Mouse (Mus musculus) limb, embryonic 11.5 days (tissue): ENCODE measurements around the gene Lin7a. TPM values are rescaled to one million over a fixed set of nuclear protein-coding genes. Genes with fewer than 3 reads are reported as not detected.

Source experiments
- ATAC-seq: fragments of 200-750 bp; cut with Nextera tagmentation; 2 replicates; pipeline ENCODE4 v1.8.0; 2017; ENCODE audit warnings: low read depth; ENCODE audit not compliant: insufficient number of reproducible peaks, low FRiP score, low TSS enrichment
- DNase-seq: peaks from one replicate; pipeline ENCODE4 v3.0.0-alpha.2; 2015; ENCODE audit warnings: low spot score
- H3K27ac ChIP-seq: fragments of 300-500 bp; sonication (generic); replicated peaks from 2 replicates; pipeline ENCODE4 v1.5.1; 2014; ENCODE audit warnings: low read depth, mild to moderate bottlenecking, low read length
- H3K27me3 ChIP-seq: fragments of 300-500 bp; sonication (generic); 2 replicates; pipeline ENCODE4 v1.6.1; 2014; ENCODE audit warnings: mild to moderate bottlenecking, low read length, mixed read lengths; ENCODE audit not compliant: control insufficient read depth, insufficient read depth
- H3K36me3 ChIP-seq: fragments of 300-500 bp; sonication (generic); 2 replicates; pipeline ENCODE4 v1.6.1; 2014; ENCODE audit warnings: mild to moderate bottlenecking, low read length, moderate library complexity, mixed read lengths; ENCODE audit not compliant: control insufficient read depth, insufficient read depth
- H3K4me1 ChIP-seq: fragments of 300-500 bp; sonication (generic); 2 replicates; pipeline ENCODE4 v1.6.1; 2014; ENCODE audit warnings: low read length, mixed read lengths; ENCODE audit not compliant: control insufficient read depth, insufficient read depth
- H3K4me2 ChIP-seq: fragments of 300-500 bp; sonication (generic); 2 replicates; pipeline ENCODE4 v1.6.1; 2014; ENCODE audit warnings: low read depth, mild to moderate bottlenecking, moderate library complexity; ENCODE audit not compliant: severe bottlenecking
- H3K4me3 ChIP-seq: fragments of 300-500 bp; sonication (generic); 2 replicates; pipeline ENCODE4 v1.5.1; 2014; ENCODE audit warnings: low read depth, low read length
- H3K9ac ChIP-seq: fragments of 300-500 bp; sonication (generic); 2 replicates; pipeline ENCODE4 v1.6.1; 2014; ENCODE audit warnings: mild to moderate bottlenecking, low read length
- H3K9me3 ChIP-seq: fragments of 300-500 bp; sonication (generic); 2 replicates; pipeline ENCODE4 v1.6.1; 2016; ENCODE audit warnings: low read length; ENCODE audit not compliant: control insufficient read depth
- WGBS: fragments of 180-500 bp; shearing (Covaris S2); extraction: QIAGEN DNeasy Blood & Tissue Kit; methylation state at CpG from one replicate; pipeline ENCODE4 v1.1.7; 2014; 5-methylcytosine and 5-hydroxymethylcytosine counted together
- polyA plus RNA-seq: library from polyadenylated mRNA; unstranded; fragments of >200 nt; fragmentation: Nextera tagmentation; extraction: Ambion mirVana; gene quantifications from 2 replicates; pipeline ENCODE4 v1.2.1, GENCODE M21; 2014

Lin7a gene
- polyA plus RNA-seq, 1 experiment from 2014 or later = 1.8 TPM

DNA sequence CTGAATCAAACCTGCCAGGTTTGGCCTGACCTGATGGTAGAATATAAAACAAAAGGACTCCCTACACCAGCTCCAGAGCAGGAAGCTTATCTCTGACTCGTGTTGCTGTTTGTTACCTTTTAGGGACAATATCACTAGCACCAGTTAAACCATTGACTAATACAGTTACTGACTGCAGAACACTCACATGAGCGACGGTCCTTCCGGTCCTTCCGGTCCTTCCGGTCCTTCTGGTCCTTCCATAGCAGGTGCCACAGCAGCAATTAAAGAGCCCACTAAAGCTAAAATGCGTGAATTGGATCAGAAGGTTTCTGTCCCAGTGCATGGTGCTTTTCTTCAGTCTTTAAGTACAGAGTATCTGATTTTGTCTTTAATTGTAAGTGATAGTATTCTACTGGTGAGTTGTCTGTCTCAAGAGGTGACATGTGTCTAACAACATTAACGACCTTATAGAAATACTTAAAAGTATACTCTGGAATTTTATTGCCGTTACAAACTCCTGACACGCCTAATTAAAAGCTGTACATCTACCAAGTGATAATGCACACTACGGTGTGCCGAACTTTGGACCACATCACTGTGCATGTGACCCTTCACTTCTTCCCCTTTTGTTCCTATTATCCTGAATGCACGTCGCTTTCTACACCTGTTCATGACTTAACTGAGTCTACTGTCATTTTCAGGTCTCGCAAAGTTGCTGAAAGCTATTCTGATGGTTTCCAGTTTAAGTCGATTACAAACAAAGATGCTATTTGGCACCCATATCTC, 91.7 kb downstream of the Lin7a start:
- WGBS = 92% methylated on average over 16 of the region's 16 CpGs
- ATAC-seq (no peak), DNase-seq (no peak)
- Histone ChIP-seq H3K36me3 (no peaks in the 10 kb centered on the region), H3K27me3 (no peaks in the 10 kb centered on the region), H3K9ac (no peak overlapping the region), H3K4me3 (no peak overlapping the region), H3K4me1 (no peaks in the 10 kb centered on the region), H3K9me3 (no peaks in the 10 kb centered on the region), H3K27ac (no peak overlapping the region), H3K4me2 (no peak overlapping the region)

DNA sequence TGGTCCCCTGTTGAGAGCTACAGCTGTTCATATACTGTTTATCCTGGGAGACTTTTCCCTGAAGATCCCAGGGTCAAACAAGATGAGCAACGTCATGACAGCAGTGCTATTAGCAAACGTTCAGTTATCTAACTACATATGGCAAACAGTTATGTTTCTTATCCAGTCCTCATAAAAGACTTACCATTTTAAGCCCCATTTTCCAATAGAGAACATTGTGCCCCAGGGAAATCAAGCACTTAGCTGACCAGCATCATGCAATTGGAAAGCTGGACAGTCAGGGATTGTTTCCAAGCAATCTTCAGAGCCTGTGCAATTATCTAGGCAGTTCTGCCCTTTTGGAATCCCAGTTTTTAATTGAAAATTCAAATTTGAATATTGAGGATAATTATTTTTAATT, 105.7 kb downstream of the Lin7a start:
- ATAC-seq = no peak
- H3K9ac ChIP-seq = no peak overlapping the region
- no peaks in the 10 kb centered on the region for H3K9me3 ChIP-seq
- no peaks in the 10 kb centered on the region for H3K4me1 ChIP-seq
- no peak for DNase-seq
- no peak overlapping the region for H3K27ac ChIP-seq
- WGBS = 75% methylated on average over 2 of the region's 2 CpGs
- H3K36me3 ChIP-seq = no peaks in the 10 kb centered on the region
- no peak overlapping the region for H3K4me2 ChIP-seq
- H3K4me3 ChIP-seq = no peak overlapping the region
- H3K27me3 ChIP-seq = no peaks in the 10 kb centered on the region

DNA sequence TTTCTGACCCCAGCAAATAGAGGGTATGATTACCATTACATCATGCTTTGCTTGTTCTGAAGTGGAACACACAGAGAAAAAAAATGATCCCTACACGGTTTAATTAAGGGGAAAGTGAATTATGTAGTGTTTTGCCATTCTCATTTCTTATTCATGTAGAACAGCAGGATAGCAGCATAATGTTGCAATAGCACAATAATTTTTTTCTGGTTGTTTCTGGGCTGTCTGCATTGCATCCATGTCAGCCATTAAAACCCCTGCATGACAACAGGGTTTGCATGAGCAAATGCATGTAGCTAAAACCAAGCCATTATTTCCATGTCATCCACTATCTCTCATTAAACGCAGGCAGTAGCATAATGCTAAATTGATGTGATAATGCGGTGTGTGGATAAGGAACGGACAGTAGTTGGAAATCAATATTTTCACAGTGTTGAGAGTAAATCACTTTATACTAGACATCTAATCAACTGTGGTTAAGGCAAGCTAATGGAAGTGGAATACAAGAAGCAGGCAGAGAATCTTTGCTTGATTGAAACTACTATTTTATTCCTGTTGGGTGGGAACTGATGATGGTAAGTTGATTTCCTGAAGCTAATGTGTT, 109.8 kb downstream of the Lin7a start:
- no peaks in the 10 kb centered on the region for H3K4me1 ChIP-seq
- no peak overlapping the region for H3K27ac ChIP-seq
- H3K4me2 ChIP-seq = no peak overlapping the region
- ATAC-seq (no peak), DNase-seq (no peak)
- no peak overlapping the region for H3K9ac ChIP-seq
- WGBS = 86% methylated on average over 4 of the region's 4 CpGs
- H3K9me3 ChIP-seq = no peaks in the 10 kb centered on the region
- H3K4me3 ChIP-seq = no peak overlapping the region
- H3K27me3 ChIP-seq = no peaks in the 10 kb centered on the region
- no peaks in the 10 kb centered on the region for H3K36me3 ChIP-seq

DNA sequence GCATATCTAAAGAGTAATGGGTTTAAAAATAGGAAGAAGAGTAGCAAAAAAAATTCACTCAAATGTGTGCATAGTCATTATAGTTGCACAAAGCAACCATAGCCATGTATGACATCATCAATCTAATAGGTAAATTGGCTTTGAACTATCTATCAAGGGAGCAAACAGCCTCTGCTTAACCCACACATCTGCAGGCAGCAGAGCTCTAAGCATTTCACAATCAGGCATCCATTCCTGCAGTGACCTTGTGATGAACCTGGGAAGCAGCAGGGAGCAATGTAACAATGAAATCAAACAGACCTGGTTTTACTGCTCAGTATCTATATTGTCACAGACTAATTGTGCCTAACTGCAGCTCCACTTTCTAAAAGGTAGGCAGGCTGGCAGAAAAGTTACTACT, 112.3 kb downstream of the Lin7a start:
- Histone ChIP-seq H3K9ac (no peak overlapping the region), H3K4me1 (no peaks in the 10 kb centered on the region), H3K9me3 (no peaks in the 10 kb centered on the region), H3K4me2 (no peak overlapping the region), H3K27ac (no peak overlapping the region), H3K4me3 (no peak overlapping the region), H3K36me3 (no peaks in the 10 kb centered on the region), H3K27me3 (no peaks in the 10 kb centered on the region)
- DNase-seq = no peak
- no peak for ATAC-seq

DNA sequence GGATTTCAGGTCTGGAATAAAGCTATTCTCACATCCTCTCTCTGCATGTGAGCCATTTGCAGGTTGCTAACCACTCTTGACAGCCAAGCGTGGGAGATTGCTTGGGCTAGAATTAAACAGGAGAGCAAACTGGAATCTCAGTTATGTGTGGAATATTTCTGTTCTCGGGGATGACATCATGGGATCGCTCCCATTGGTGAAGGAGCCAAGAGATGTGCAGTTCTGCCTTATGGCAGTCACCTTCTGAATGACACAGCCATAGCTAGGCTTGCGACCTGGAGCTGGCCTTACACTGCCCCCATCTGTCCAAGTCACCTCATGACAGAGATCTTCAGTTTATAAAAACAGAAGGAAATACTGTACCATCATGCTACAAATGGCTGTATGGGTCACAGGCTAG, 118.0 kb downstream of the Lin7a start:
- H3K4me1 ChIP-seq = no peaks in the 10 kb centered on the region
- no peaks in the 10 kb centered on the region for H3K36me3 ChIP-seq
- no peak overlapping the region for H3K4me2 ChIP-seq
- DNase-seq = peak; percentile 39
- ATAC-seq = no peak
- H3K27ac ChIP-seq = no peak overlapping the region
- H3K9ac ChIP-seq = no peak overlapping the region
- H3K9me3 ChIP-seq = no peaks in the 10 kb centered on the region
- H3K4me3 ChIP-seq = no peak overlapping the region
- no peaks in the 10 kb centered on the region for H3K27me3 ChIP-seq
- 57% methylated on average over 4 of the region's 4 CpGs for WGBS

DNA sequence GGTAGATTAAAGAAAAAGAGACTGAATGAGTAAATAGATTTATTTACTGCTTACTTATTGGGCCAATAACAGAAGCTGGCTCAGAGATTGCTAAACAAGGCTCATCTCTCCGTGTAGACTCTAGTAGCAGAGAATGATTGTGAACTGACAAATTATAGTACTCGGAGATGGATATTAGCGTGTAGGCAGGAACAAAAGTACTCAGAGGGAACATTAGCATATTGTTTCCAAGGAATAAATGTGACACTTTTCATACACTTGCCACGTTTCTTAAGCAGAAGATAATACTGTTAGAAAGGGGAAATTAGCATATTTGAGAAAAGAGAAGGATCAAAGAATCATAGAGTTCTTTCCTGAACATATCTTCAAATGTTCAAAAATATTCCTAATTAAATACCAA, 133.9 kb downstream of the Lin7a start:
- H3K36me3 ChIP-seq = no peaks in the 10 kb centered on the region
- H3K9me3 ChIP-seq = no peaks in the 10 kb centered on the region
- no peak for DNase-seq
- no peak overlapping the region for H3K4me3 ChIP-seq
- H3K9ac ChIP-seq = no peak overlapping the region
- no peak for ATAC-seq
- 79% methylated on average over 4 of the region's 4 CpGs for WGBS
- no peak overlapping the region for H3K4me2 ChIP-seq
- H3K27ac ChIP-seq = no peak overlapping the region
- no peaks in the 10 kb centered on the region for H3K4me1 ChIP-seq
- H3K27me3 ChIP-seq = no peaks in the 10 kb centered on the region

DNA sequence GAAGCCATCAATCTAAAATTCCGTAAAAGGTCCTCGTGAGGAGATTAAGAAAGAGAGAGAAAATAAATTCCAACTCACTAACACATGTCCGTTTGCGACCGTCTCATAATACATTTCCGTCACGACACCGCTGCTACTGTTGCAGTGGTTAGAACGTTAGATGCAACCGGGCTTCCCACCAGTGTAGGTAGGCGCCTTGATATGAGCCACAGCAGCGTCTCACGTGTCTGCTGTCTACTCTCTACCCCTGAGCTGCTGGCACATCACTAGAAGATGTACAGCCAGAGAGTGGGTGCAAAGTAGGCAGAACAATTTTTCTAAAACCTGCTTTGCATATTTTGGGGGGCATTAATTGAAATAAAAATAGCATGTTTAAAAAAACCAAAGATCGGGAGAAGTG, 146.8 kb downstream of the Lin7a start:
- 87% methylated on average over 14 of the region's 14 CpGs for WGBS
- Histone ChIP-seq H3K4me1 (no peaks in the 10 kb centered on the region), H3K36me3 (no peaks in the 10 kb centered on the region), H3K4me3 (no peak overlapping the region), H3K9me3 (no peaks in the 10 kb centered on the region), H3K27me3 (no peaks in the 10 kb centered on the region), H3K4me2 (no peak overlapping the region), H3K9ac (no peak overlapping the region), H3K27ac (no peak overlapping the region)
- ATAC-seq (no peak), DNase-seq (no peak)

DNA sequence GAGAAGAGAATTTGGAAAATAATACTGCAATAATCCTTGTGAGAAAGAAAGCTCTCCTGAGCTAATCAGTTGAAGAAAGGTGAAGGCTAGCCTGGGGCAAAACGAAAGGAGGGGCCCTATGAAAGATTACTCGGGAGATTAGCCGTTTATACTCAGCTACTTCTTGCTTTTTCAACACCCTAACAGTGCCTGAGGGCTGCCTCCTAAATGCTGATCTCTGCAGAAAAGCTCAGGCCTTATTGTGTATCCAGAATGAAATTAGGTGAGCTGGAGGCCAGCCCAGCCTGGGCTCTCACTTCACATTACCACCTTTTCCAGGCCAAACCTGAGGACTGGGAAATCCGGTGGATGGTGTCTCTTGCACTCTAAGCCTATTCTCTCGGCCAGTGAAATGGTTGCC, 165.5 kb downstream of the Lin7a start:
- H3K36me3 ChIP-seq = no peaks in the 10 kb centered on the region
- no peak overlapping the region for H3K4me3 ChIP-seq
- no peak overlapping the region for H3K4me2 ChIP-seq
- 56% methylated on average over 5 of the region's 5 CpGs for WGBS
- no peaks in the 10 kb centered on the region for H3K27me3 ChIP-seq
- H3K27ac ChIP-seq = no peak overlapping the region
- H3K4me1 ChIP-seq = no peaks in the 10 kb centered on the region
- DNase-seq = no peak
- no peak for ATAC-seq
- H3K9me3 ChIP-seq = no peaks in the 10 kb centered on the region
- H3K9ac ChIP-seq = no peak overlapping the region

DNA sequence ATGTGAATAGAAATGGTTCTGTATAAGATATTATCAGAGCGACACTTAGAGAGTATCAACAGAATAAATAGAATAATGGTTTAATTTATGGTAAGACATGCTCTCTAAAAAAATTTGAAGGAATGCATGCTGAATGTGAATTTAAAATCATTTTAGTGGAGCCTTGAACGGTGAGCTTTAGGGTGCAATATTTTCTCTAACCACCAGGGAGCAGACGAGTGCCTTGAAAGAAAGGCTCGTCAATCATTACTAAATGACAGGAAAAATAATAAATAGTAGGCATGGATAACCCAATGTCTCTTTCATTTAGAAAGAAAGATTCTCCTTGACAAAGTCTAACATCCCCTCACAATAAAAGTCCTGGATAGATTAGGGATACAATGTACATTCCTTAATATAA, 171.3 kb downstream of the Lin7a start:
- WGBS = 9% methylated on average over 4 of the region's 4 CpGs
- Histone ChIP-seq H3K27me3 (no peaks in the 10 kb centered on the region), H3K9ac (no peak overlapping the region), H3K36me3 (no peaks in the 10 kb centered on the region), H3K4me1 (no peaks in the 10 kb centered on the region), H3K27ac (no peak overlapping the region), H3K4me2 (no peak overlapping the region), H3K4me3 (no peak overlapping the region), H3K9me3 (no peaks in the 10 kb centered on the region)
- DNase-seq = peak; percentile 32
- ATAC-seq = no peak
